Mouse (Mus musculus) layer of hippocampus, adult 2 months (tissue): ENCODE results near the gene Naa16. TPM values are rescaled to one million over a fixed set of nuclear protein-coding genes. Genes with fewer than 3 reads are reported as not detected.

Experiments used
- DNase-seq, 2 experiments: peaks; one replicate each; pipeline ENCODE4 v3.0.0; 2022; ENCODE audit warnings: low spot score in 2 of 2
- H3K27ac ChIP-seq: fragments of 200-600 bp; 2 replicates; pipeline ENCODE4 v1.8.1; 2022
- H3K4me3 ChIP-seq: fragments of 200-600 bp; 2 replicates; pipeline ENCODE4 v1.8.1; 2022; ENCODE audit warnings: mild to moderate bottlenecking
- CTCF ChIP-seq: fragments of 200-600 bp; conservative IDR thresholded peaks from 2 replicates; pipeline ENCODE4 v1.8.1; 2022; ENCODE audit warnings: antibody characterized with exemption, mild to moderate bottlenecking, moderate library complexity
- total RNA-seq, 2 experiments: library from RNA; stranded (reverse); gene quantifications; 2 replicates each; pipeline ENCODE4 v1.2.3; 2021

Gene Naa16
- total RNA-seq, 2 experiments from 2014 or later: 13.5 to 15.2 TPM

GRCm38 (mm10) chr14:79393289-79393688, 2.7 kb upstream of the Naa16 start:
- Histone ChIP-seq H3K27ac (no peak overlapping the region), H3K4me3 (no peak overlapping the region)
- no peak for TF ChIP-seq CTCF
- no peak for DNase-seq

- Histone ChIP-seq H3K4me3 (peak overlapping the region; percentile 97), H3K27ac (peak overlapping the region; percentile 97)
- no peak for DNase-seq
Observed at GRCm38 (mm10) chr14:79389438-79390264, 927 bp downstream of the Naa16 start.

GRCm38 (mm10) chr14:79388304-79388703, 2.3 kb downstream of the Naa16 start:
- H3K27ac ChIP-seq: no peak overlapping the region

More at GRCm38 (mm10) chr14:79389438-79390264, 927 bp downstream of the Naa16 start:
- TF ChIP-seq CTCF: no peak

GRCm38 (mm10) chr14:79383120-79383519, 7.5 kb downstream of the Naa16 start:
- TF ChIP-seq CTCF: no peak
- H3K27ac ChIP-seq: no peak overlapping the region
- no peak overlapping the region for H3K4me3 ChIP-seq
- DNase-seq: no peak

More at GRCm38 (mm10) chr14:79388304-79388703, 2.3 kb downstream of the Naa16 start:
- TF ChIP-seq CTCF: no peak
- H3K4me3 ChIP-seq: no peak overlapping the region
- no peak for DNase-seq

GRCm38 (mm10) chr14:79377041-79377440, 13.5 kb downstream of the Naa16 start:
- no peak overlapping the region for H3K27ac ChIP-seq

GRCm38 (mm10) chr14:79358055-79358454, 32.5 kb downstream of the Naa16 start:
- H3K4me3 ChIP-seq: no peak overlapping the region
- H3K27ac ChIP-seq: no peak overlapping the region
- no peak for DNase-seq
- TF ChIP-seq CTCF: no peak

More at GRCm38 (mm10) chr14:79377041-79377440, 13.5 kb downstream of the Naa16 start:
- DNase-seq: no peak
- no peak overlapping the region for H3K4me3 ChIP-seq
- no peak for TF ChIP-seq CTCF

- DNase-seq: no peak
- Histone ChIP-seq H3K27ac (no peak overlapping the region), H3K4me3 (no peak overlapping the region)
- TF ChIP-seq CTCF: no peak
Observed at GRCm38 (mm10) chr14:79346384-79346783, 44.2 kb downstream of the Naa16 start.

- H3K4me3 ChIP-seq: no peak overlapping the region
- no peak for DNase-seq
- TF ChIP-seq CTCF: no peak
- no peak overlapping the region for H3K27ac ChIP-seq
Observed at GRCm38 (mm10) chr14:79335613-79336012, 55.0 kb downstream of the Naa16 start.

GRCm38 (mm10) chr14:79331936-79332335, 58.6 kb downstream of the Naa16 start:
- TF ChIP-seq CTCF: no peak
- DNase-seq: no peak
- H3K4me3 ChIP-seq: no peak overlapping the region
- H3K27ac ChIP-seq: no peak overlapping the region

GRCm38 (mm10) chr14:79330944-79331561, 59.5 kb downstream of the Naa16 start:
- no peak overlapping the region for H3K4me3 ChIP-seq
- no peak overlapping the region for H3K27ac ChIP-seq
- TF ChIP-seq CTCF: no peak
- no peak for DNase-seq

GRCm38 (mm10) chr14:79327033-79327432, 63.5 kb downstream of the Naa16 start:
- H3K4me3 ChIP-seq: no peak overlapping the region
- no peak overlapping the region for H3K27ac ChIP-seq
- peak; percentile 83 for TF ChIP-seq CTCF
- DNase-seq: peak in 1 of 2 experiments; percentile 45

- DNase-seq: no peak
- Histone ChIP-seq H3K27ac (peak overlapping the region; percentile 59), H3K4me3 (no peak overlapping the region)
- TF ChIP-seq CTCF: no peak
Observed at GRCm38 (mm10) chr14:79324112-79324840, 66.3 kb downstream of the Naa16 start.

- no peak overlapping the region for H3K4me3 ChIP-seq
- DNase-seq: no peak
- H3K27ac ChIP-seq: no peak overlapping the region
- TF ChIP-seq CTCF: no peak
Observed at GRCm38 (mm10) chr14:79321881-79322280, 68.7 kb downstream of the Naa16 start.
